Mouse (Mus musculus) cerebellum, adult 8-10 months (tissue): ENCODE results near the gene Akirin1.

Experiments
- DNase-seq: peaks from one replicate; pipeline ENCODE4 v3.0.0; 2022

Gene Akirin1

DNA sequence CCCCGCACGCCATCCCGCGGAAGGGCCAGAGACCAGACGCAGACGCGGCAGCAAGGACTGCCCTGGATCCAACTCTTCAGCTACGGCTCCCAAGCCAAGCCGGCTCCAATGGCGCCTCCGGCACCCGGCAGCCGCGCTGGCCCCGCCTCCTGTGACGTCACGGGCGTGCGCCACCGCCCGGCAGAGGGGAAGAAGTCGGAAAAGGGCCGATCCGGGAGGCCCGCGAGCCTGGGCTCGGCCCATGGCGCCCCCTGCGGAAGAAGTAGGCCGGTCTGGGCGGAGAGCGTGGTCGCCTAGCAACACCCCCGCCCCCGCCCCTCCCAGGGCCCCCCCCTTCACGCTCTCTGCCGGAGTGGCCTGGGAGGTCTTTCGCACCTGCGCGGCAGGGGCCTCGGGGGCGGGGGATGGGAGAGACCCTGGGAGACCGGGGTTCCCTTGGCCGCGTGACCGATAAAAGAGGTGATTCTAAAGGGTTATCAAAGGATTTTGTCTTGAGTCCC, at the start of gene Akirin1:
Akirin1 (minus strand) TSS at position 194 of the 500 bp plus-strand sequence.
- peak; percentile 98 for DNase-seq

DNA sequence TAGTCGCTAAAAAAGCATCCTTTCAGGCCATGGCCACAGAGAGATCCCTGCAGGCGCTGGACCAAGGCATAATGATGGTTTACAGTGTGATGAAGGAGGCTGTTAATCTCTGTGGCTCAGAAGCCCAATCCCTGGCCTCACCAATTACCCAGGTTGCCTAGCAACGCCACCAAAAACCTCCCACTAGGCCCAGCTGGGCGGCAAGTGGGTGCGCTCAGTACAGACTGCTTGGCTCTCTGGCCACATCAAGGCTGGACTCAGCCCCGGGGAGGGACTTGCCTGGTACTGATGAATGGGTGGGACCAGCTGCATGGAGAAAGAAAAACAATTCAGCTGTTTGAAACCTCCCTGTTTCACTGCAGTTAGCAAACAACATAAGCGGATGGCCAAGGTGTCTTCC, 47.7 kb upstream of the Akirin1 start:
- peak; percentile 8 for DNase-seq

DNA sequence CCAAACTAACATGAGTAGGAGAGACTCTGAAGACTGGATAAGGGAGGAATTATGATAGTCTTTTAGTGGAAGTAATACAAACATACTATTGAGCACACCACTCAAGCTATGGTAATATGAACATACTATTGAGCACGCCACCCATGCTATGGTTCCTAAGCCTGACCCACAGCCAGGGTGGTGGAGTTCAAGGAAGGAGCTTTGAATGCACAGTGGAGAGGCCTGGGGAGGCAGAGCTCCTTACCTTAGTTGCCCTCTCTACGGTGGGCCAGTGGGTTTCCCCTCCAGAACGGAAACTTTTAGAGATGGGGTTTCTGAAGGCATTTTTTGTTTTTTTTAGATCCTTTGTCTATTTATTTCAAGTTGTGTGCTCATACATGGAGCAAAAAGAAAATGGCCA, 47.3 kb upstream of the Akirin1 start:
- no peak for DNase-seq

DNA sequence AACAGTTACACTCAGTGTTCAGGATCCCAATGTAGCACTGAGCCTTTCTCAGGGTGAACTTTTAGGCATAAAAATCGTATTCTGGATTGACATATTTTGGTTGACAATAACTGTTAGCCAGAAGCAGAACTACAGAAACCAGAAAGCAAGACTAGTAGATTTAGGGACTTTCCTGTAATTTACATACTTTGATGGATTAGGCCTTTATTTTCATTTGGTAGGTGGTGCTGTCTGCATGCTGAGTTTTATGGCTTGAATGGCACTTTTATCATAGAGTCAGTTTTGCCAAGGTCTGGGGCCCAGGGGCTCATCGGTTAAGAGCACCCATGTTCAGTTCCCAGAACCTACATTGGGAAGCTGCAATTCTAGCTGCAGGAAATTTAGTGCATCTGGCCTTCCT, 44.9 kb upstream of the Akirin1 start:
- no peak for DNase-seq

DNA sequence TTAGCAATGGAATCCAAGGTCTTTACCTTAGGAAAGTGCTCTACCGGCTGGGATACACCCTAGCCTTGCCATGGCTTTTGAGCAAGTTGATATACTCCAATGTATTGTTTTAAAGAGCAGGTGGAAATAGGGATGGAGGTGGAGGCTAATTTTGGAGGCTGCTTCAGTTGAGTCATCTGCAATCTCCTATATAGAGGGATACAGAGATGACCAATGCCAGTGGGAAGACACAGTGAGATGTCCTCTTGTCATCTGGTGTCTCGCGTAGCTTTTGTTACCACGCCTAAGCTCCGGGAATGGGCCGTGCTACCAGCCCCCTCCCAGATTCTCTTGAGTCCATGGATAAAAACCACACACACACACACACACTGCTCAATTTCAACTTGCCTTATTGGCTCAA, 43.0 kb upstream of the Akirin1 start:
- no peak for DNase-seq

DNA sequence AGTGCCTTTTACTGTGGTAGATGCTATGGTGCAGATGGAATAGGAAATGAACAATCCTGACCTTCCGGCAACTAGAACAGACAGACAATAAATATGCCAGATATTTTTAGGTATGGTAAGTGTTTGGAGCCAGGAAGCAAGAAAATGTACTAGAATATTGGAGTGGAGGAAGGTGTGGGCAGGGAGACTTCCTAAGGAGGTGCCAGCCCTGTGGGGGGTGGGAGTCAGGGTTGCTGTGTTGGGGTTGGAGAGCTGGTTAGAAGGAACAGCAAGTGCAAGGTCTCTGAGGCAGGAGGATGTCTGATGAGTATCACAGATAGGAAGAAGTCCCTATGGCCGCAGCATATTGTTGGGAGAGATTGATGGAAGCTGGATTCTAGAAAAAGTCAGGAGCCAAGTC, 42.5 kb upstream of the Akirin1 start:
- DNase-seq = no peak

DNA sequence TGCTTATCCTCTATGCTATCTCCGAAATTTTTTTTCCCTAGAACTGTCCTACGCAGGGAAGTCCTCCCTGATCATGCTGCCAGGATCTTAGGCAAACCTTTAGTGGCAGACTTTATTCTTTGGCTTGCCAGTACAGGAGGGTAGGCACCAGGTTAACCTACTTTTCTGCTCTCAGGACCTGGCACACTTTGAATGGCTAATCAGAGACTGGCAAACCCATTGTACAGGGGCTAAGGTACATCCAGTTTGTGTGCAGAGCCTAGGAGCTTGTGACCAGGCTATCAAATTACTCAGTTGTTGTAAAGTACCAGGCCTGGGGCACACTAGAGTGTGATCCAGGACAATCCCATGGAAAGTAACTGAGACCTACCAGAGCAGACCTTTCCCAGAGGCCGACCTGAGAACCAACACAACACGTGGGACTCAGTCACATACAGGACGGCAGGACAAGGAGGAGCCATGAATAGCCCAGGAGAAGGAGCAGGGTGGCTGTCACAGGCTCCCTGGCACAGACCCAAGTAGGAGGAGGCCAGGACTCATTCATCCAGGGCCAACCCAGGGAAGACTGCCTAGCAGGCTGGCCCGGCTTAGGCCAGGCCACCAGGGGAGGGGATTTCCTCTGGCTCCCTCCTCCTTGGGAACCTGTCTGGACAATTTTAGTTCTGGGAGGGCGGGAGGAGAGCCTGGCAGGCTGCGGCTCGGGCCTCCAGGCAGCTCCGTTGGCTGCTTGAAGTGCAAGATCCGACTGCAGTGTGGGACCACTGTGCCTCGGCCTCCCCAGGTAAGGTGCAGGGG, 37.2 kb upstream of the Akirin1 start, which contains the start of gene Rhbdl2:
Rhbdl2 (plus strand) TSS at position 684 of the 795 bp plus-strand sequence.
- peak; percentile 42 for DNase-seq

DNA sequence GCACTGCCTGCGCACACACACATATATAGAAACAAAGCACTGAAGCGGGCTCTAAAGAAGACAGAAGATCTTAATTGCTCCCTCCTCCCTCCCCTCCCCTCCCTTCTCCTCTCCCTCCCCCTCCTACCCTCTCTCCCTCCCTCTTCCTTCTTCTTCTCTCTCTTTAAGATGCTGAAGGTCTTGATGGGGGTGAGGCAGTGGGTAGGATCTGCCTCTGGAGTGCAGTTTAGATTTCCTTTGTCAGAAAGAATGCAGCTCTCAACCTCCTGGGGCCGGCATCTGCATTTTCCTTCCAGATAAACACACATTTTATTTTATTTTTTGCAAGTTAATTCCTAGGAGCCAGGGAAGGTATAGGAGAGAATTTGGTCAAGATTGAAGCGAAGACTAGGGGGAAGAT, 18.1 kb upstream of the Akirin1 start:
- DNase-seq = no peak

DNA sequence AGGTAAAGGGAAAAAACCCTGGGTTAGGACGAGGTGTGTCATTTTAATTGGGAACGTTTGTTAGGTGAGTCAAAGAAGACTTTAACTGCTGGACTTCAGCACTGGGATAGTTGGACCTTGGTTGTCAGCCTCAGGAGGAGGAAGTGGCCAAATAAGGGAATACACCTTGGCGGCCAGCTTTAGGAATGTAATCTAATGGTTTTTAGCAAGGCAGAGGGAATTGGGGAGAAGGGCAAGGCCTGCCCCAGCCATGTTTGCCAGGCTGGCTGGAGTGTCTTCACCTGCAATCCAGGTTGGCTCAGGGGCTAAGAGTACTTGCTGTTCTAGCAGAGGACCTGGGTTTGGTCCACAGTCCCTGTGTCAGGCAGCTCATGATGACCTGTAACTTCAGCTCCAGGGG, 17.7 kb upstream of the Akirin1 start:
- DNase-seq = no peak

DNA sequence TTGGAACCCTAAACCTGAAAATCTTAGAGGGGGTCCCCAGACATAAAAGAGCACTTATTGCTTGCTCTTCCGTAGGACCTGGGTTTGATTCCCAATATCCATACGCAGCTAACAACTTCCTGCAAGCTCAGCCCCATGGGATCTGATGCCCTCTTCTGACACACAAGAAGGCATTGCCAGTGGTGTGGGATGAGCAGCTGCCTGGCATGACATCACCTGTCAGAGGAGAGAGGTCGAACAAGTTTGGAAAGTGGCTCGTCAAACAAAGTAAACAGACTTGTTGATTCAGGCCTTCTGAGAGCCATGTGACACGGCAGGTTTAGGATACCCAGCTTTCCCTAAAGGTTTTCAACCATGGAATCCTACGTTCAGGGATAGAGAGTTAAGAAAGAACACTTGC, 14.9 kb upstream of the Akirin1 start:
- DNase-seq = no peak

DNA sequence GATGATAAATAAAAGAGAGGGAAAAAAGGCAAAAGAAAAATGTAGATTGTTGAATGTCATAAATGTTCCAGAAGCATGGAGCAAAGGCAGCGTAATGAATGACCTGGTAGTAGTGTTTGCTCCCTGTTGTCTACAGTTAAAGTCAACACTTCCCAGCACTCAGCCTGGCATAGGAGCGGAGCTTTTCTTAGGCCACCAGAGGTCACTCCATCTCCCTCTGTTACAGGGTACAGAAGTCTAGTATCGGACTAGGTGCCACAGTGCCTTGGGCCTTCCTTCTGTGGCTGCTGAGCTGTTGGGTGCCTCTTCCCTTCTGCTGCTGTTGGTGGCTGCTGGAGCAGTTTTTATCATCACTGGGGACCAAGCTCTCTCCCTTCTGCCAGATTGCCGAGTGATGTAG, 8.2 kb upstream of the Akirin1 start:
- DNase-seq = no peak

DNA sequence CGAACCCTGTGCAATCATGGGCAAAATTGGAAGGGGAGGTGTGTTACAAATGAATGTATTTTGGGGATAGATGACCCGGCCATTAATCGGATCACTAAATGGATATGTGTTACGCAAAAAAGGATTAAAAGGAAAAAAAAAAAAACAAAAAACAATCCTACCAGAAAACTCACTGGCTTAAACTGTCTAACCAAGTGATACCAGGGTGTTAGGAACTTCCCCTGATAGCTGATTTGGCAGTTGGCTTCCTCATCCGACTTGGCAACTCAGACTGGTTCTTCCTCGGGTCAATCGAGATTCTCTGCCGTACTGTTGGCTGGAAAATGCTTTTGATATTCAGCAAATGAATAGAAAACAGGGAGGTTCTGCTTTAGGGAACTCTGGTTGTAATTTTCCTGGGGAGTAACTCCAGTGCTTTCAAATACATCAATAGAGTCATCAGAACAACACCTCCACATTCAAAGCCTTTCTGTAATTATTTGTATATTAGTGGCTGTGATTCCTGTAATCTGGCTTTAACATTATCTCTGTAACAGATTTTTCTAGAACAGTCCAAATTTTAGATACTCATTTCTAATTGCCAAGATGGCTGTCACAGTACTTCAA, 665 bp upstream of the Akirin1 start:
- DNase-seq = no peak

DNA sequence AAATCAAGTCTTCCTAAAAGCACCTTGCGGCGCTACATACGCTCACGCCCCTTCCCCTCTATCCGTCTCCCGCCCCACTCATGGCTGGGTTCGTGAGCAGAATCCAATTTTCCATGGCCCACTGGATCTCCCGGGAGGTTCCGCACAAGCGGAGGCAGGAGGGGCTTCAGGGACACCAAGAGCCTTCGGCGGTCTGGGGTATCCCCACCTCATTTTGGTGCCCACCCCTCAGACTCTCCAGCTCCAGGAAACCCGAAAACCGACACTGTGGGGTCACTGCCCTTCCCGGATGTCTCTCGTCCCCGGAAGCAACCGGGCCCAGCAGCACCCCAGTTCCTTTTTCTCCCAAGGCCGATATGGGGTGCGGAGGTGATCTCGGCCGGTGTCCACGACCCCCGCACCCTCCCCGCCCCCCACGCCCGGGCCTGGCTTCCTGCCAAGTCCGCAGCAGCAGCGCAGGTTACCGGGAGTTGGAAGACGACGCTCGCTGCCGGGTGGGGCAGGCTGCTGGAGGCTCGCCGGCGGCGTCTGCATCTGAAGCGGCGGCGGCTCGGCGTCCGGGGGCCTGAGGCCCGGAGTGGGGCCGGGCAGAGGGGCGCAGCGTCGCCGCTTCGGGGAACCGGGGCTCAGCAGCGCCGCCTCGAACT, 538 bp downstream of the Akirin1 start:
- DNase-seq = no peak

DNA sequence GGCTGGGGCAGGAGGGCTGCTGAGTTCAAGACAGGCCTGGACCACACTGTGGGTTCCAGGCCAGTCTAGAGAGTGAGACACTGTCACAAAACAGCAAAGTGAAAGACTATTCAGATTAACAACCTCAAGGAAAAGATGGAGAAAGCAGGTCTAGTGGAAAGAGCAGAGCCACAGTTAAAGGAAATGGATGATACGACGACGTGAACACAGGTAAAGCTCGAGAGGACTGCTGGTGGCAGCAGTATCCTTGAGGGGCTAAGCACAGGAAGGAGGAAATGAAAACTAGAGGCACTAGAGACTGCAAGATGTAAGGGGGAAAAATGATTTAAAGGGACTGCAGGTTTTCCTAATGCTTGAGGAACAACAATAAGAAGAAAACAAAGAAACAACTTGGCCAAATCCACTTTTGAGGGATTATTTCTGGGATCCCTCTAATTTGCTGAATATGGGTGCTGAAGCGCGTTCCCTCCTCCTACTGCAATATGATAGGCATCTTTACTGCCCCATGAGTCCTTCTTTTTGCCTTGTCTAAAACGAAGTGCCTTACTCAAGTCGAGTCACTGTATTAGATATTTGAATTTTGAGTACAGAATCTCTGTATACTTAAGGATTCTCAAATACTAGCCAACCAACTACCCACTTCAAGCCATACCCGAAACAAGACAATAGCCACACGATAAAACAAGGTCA, 1.3 kb downstream of the Akirin1 start:
- no peak for DNase-seq

DNA sequence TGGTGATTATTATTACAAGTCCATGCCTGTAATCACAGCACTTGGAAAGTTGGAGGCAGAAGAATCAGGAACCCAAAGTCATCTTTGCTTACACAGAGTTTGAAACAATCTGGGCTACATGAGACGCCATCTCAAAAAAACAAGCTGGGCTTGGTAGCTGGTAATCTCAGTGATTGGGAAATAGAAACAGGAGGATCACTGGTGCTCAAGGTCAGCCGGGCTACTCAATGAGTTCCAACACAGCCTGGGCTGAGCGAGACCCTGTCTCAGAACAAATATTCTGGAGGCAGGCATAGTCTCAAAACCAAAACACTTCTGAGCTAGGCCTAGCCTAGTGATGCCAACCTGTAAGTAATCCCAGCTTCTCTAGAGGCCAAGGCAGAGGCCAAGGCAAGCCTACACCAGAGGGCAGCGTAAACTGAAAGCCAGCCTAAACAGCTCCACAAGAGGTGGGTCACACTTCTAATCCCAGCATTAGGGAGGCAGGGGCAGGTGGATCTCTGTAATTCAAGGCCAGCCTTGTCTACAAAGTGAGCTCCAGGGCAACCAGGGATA, 4.8 kb downstream of the Akirin1 start:
- DNase-seq = no peak

DNA sequence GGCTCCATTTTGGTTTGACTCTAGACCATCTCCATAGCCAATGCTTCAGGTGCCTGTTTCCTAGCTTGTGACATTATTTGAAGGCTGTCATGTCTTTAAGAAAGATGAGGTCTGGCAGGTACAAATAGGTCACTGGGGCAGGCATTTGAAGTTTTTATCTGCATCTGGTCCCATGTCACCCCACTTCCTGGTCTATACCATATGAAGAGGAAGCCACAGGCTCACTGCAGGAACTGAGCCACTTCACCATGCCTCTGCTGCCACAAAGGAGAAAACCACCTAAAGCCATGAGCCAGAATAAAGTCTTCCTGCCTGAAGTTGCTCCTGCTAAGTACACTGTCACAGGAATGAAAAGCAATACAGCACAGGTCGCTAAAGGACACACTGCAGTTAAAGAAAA, 7.3 kb downstream of the Akirin1 start:
- no peak for DNase-seq

DNA sequence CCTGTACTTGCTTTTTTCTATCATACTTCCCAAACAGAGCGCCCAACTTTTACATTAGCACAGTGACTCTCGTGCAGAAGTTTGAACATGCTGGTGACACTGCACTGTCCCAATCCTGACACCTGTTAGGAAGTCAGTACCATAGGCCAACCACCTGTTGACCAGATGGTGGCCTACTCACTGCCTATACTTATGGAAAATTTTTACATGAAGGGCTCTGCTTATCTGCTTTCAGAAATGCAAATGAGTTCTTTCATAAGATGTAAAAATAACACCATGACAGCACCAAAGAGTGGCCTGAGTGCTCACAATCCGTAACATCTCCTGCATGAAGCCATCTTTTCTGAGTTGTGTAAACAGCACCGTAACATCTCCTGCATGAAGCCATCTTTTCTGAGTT, 11.4 kb downstream of the Akirin1 start:
- no peak for DNase-seq

DNA sequence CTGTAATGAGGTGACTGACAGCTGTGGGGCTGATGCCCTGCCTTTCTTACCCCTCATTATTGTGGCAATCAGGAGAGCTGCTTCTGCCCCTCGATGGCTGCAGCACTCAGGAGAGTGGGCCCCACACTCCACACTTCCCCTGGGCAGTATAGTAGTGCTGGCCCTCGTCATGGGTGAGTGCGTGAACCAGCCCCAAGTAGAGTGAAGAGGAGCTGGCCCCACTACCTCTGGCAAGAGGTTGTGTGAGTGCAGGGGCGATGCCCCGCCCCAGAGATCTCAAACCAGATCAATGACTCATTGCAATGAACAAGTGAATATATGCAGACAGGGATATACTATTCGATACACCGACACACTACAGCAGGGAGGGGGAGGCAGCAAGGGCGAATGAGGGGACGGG, 16.6 kb downstream of the Akirin1 start:
- no peak for DNase-seq

DNA sequence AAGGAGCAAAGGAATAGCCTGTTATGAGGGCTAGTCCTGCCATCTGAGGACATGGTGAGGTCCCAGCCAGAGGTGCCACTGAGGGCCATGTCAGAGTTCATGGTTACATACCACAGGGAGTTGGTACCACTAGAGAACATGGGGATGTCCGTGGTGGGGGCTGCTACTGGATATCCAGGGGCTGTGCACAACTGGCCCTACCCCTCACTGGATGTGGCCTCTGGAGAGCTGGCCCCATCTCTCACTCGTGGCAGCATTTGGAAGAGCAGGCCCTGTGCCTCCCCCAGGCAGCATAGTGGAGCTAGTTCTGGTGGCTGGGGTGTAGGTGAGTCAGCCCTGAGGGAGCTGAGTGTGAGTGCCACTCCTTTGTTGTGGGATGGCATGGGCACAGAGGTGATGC, 17.2 kb downstream of the Akirin1 start:
- no peak for DNase-seq

DNA sequence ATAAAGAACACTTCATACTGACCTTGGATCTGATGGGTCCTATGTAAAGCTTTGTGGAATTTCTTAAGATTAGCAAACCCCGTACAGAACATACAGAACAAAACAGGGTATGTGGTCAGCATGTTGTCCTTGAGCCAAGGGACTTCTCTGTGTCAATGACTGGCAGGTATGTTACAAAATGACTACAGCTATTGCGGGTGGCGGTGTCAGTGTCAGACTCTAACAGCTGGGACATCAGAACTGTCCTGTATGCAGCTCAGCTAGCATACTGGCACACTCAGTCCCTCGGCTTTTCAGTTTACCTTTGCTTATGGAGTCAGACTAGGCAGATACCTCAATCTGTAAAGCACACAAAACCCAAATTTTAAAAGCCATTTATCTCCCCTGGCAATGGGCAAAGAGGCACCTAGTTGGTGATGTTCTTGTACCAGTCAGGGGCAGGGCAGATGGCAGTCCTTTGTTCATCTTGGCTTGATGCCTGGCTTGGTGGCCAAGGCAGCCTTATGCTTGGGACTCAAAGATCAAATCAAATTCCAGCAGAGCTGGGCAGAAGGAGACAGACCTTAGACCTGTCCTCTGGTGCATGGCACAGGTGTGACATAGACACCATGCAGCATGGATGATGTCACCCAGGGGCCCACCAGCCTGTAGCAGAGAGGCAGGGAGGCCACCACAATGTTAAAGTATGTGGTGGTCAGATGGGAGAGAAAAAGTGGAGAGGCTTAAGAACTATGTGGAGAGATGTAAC, 17.8 kb downstream of the Akirin1 start:
- peak; percentile 62 for DNase-seq

DNA sequence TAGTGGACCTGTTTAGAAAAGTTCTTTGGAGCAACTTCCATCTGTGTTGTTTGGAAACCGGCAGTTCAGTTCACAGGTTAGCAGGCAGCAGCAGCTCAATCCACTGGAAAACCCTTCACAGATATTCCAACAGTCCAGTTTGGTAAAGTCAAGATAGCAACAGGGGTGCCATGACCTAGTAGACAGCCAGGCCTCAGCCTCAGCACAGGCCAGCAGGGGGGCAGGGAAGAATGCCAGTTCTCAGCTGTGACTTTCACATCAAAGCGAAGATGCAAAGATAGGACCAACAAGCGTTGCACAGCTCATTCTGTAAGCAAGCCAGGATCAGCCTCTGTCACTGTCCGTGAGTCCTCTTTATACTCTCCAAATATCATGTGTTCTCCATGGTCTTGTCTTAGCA, 28.4 kb downstream of the Akirin1 start:
- no peak for DNase-seq

DNA sequence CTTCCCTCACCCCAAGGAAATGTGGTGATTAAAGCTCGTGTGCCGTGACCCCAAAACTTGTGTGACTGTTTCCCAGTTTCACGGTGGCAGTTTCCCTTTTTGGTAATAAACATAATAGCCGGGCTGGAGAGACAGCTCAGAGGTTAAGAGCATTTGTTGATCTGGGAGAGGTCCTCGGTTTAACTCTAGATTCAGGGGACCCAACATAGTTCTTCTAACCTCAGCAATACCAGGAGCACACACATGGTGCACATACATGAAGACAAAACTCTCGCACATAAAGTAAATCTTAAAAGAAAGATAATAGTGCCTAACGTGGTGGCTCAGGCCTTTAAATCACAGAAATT, 31.7 kb downstream of the Akirin1 start:
- no peak for DNase-seq
